Mouse (Mus musculus) lung, adult 2 months (tissue): Measurements from ENCODE around the gene Srebf2.

Experiments used
- CTCF ChIP-seq: fragments of 200-500 bp; IDR thresholded peaks from 2 replicates; pipeline ENCODE4 v1.5.1; 2011; ENCODE audit warnings: mild to moderate bottlenecking, low read length, control low read depth; ENCODE audit not compliant: insufficient read depth
- POLR2A ChIP-seq: fragments of 200-500 bp; IDR thresholded peaks from 2 replicates; pipeline ENCODE4 v1.6.1; 2011; ENCODE audit warnings: low read depth, mild to moderate bottlenecking, control low read depth, low read length, borderline replicate concordance; ENCODE audit errors: extremely low read depth

- TF ChIP-seq CTCF (no peak), POLR2A (no peak)
These were observed 96.3 kb downstream of the Srebf2 start for GRCm38 (mm10) chr15:82243311-82243710.
